Mouse (Mus musculus) lung, postnatal 0 days (tissue): ENCODE results near the gene Gm20388. TPM values are rescaled to one million over a fixed set of nuclear protein-coding genes. Genes with fewer than 3 reads are reported as not detected.

Source experiments
- ATAC-seq: fragments of 200-750 bp; cut with Nextera tagmentation; 2 replicates; pipeline ENCODE4 v1.8.0; 2017; ENCODE audit warnings: moderate library complexity
- DNase-seq: peaks from one replicate; pipeline ENCODE4 v3.0.0-alpha.2; 2016; ENCODE audit warnings: low spot score
- H3K27ac ChIP-seq: fragments of 300-500 bp; sonication (generic); 2 replicates; pipeline ENCODE4 v1.5.1; 2014; ENCODE audit warnings: antibody characterized with exemption, mild to moderate bottlenecking, low read length, mixed read lengths
- H3K27me3 ChIP-seq: fragments of 300-500 bp; sonication (generic); replicated peaks from 2 replicates; pipeline ENCODE4 v1.6.1; 2014; ENCODE audit warnings: low read length, mixed read lengths; ENCODE audit not compliant: insufficient read depth
- H3K36me3 ChIP-seq: fragments of 300-500 bp; sonication (generic); 2 replicates; pipeline ENCODE4 v1.6.1; 2014; ENCODE audit warnings: low read length, mixed read lengths; ENCODE audit not compliant: insufficient read depth
- H3K4me1 ChIP-seq: fragments of 300-500 bp; sonication (generic); 2 replicates; pipeline ENCODE4 v1.6.1; 2014; ENCODE audit warnings: antibody characterized with exemption, low read depth, low read length, mixed read lengths; ENCODE audit not compliant: insufficient read depth
- H3K4me2 ChIP-seq: fragments of 300-500 bp; sonication (generic); replicated peaks from 2 replicates; pipeline ENCODE4 v1.6.1; 2014; ENCODE audit warnings: low read depth, mild to moderate bottlenecking, low read length, moderate library complexity, mixed read lengths
- H3K4me3 ChIP-seq: fragments of 300-500 bp; sonication (generic); 2 replicates; pipeline ENCODE4 v1.5.1; 2014; ENCODE audit warnings: low read depth, low read length
- H3K9ac ChIP-seq: fragments of 300-500 bp; sonication (generic); replicated peaks from 2 replicates; pipeline ENCODE4 v1.6.1; 2014; ENCODE audit warnings: low read depth, mild to moderate bottlenecking
- H3K9me3 ChIP-seq: fragments of 300-500 bp; sonication (generic); 2 replicates; pipeline ENCODE4 v1.6.1; 2016; ENCODE audit warnings: low read length, mixed read lengths
- CTCF ChIP-seq: IDR thresholded peaks from 2 replicates; pipeline ENCODE4 v1.5.1; 2016; ENCODE audit warnings: antibody characterized with exemption, mild to moderate bottlenecking
- EP300 ChIP-seq: IDR thresholded peaks from 2 replicates; pipeline ENCODE4 v1.6.1; 2016; ENCODE audit warnings: antibody characterized with exemption, mild to moderate bottlenecking, control low read depth
- WGBS: fragments of 180-500 bp; shearing (Covaris S2); extraction: QIAGEN DNeasy Blood & Tissue Kit; methylation state at CpG from one replicate; pipeline ENCODE4 v1.1.7; 2014; 5-methylcytosine and 5-hydroxymethylcytosine counted together
- polyA plus RNA-seq: library from polyadenylated mRNA; unstranded; fragments of >200 nt; fragmentation: Nextera tagmentation; extraction: Ambion mirVana; gene quantifications from 2 replicates; pipeline ENCODE4 v1.2.1, GENCODE M21; 2015

The Gm20388 gene
- polyA plus RNA-seq, 1 experiment from 2014 or later, result not detected

DNA sequence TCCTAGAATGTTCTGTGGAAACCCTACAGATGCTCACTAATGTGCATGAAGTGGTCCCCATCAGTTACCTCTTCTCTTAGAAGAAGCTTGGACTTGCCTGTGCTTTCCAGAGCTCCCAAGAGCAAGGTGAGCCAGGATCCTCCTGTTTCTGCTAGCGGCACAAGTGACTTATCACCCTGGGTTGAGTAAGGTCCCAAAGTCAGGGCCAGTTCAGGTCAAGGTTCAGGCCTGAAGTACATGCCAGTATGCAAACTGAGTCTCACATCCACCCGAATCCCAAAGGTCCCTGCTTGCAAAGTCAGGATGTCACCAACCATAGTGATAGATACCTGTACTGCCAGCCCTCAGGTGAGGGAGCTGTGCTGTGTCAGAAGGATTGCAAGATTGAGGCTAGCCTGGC is 1959.5 kb downstream of the Gm20388 start:
- WGBS, result 79% methylated on average over 2 of the region's 2 CpGs

DNA sequence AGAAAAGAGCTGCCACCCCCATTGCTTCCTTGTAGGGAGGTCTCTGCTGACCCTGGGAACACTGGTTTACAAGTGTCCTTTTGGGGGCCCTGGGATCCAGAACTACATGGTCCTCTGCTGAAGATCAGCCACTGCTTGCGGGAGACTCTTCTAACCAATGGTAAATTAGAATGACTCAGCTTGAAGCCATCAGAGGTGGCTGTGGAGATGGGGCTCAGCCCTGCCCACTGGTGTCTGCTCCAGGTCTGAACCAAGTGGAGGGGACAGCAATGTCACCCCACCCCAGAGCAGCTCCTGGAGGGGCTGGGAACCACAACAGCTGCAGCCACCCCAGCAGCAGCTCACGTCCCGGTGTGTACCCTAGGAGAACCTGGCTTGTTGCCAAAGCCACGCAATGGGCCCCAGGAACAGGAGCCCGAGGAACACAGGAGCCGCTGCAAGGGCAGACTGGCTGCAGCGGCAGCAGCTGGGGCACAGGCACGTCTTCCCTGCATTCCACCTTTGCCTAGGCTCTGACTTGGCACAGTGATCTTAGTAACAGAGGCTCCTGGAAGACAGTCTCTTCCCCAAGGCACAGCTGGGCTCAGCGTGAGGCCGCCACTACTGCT is 1961.3 kb downstream of the Gm20388 start:
- H3K9me3 ChIP-seq, result no peaks in the 10 kb centered on the region
- H3K4me1 ChIP-seq, result no peaks in the 10 kb centered on the region; the same call in 1 of the 2 replicates
- H3K27ac ChIP-seq, result no peak overlapping the region
- H3K27me3 ChIP-seq, result no peaks in the 10 kb centered on the region
- DNase-seq (peak; percentile 45), ATAC-seq (no peak)
- no peak overlapping the region for H3K9ac ChIP-seq
- TF ChIP-seq CTCF (no peak), EP300 (no peak)
- WGBS, result 19% methylated on average over 8 of the region's 10 CpGs
- H3K4me3 ChIP-seq, result no peak overlapping the region
- H3K4me2 ChIP-seq, result no peak overlapping the region
- H3K36me3 ChIP-seq, result no peaks in the 10 kb centered on the region

More for the DNA sequence above, 1959.5 kb downstream of the Gm20388 start:
- TF ChIP-seq EP300 (no peak), CTCF (no peak)
- DNase-seq, result no peak
- Histone ChIP-seq H3K9me3 (no peaks in the 10 kb centered on the region), H3K27me3 (no peaks in the 10 kb centered on the region), H3K9ac (no peak overlapping the region), H3K36me3 (no peaks in the 10 kb centered on the region), H3K4me3 (no peak overlapping the region), H3K4me2 (no peak overlapping the region), H3K4me1 (no peaks in the 10 kb centered on the region; the same call in 1 of the 2 replicates), H3K27ac (no peak overlapping the region)
- no peak for ATAC-seq

DNA sequence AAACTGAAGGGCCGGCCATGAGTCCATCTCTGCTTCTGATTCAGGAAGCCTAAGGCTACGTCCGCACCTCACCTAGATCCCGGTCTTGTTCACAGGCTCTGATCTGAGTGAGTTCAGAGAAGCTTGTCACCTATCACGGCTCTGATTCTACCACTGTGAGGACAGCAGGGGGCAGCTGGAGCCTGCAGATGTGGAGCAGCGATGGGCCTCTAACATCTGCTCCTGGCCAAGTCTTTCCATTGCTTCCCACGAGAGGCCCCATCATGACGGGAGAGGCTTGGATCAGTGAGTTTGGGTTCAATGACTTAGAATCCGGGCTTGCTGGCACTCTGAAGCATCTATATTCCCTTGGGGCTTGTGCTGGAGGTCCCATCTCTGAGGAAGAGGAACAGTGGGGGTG is 1963.4 kb downstream of the Gm20388 start:
- no peak overlapping the region for H3K4me3 ChIP-seq
- ATAC-seq, result peak; percentile 67
- H3K27me3 ChIP-seq, result no peaks in the 10 kb centered on the region
- H3K9ac ChIP-seq, result no peak overlapping the region
- H3K4me1 ChIP-seq, result no peaks in the 10 kb centered on the region; the same call in 1 of the 2 replicates
- TF ChIP-seq CTCF, result peak; percentile 88
- TF ChIP-seq EP300, result no peak
- no peaks in the 10 kb centered on the region for H3K9me3 ChIP-seq
- no peak overlapping the region for H3K4me2 ChIP-seq
- no peak overlapping the region for H3K27ac ChIP-seq
- peak; percentile 83 for DNase-seq
- WGBS, result 42% methylated on average over 9 of the region's 9 CpGs
- no peaks in the 10 kb centered on the region for H3K36me3 ChIP-seq

DNA sequence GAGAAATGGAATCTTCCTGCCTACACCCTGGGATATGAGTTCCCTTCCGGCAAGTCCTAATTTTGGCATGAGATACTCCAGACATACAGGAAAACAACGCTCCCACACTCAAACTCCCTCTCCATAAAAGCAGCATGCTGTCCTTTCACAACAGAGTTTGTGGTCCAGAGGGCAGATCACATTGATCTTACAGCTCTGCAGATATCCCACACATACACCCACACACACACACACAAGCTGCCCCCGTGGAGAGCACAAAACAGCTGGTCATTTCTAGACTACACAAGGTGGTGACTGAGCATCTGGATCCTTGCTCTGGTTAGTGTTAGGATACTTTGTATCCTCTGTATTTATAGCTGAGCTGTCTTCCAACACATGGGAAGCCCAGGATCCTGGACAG is 1964.4 kb downstream of the Gm20388 start:
- Histone ChIP-seq H3K27me3 (no peaks in the 10 kb centered on the region), H3K4me2 (no peak overlapping the region), H3K9ac (no peak overlapping the region), H3K36me3 (no peaks in the 10 kb centered on the region), H3K27ac (no peak overlapping the region), H3K4me1 (no peaks in the 10 kb centered on the region; the same call in 1 of the 2 replicates), H3K9me3 (no peaks in the 10 kb centered on the region), H3K4me3 (no peak overlapping the region)
- ATAC-seq (no peak), DNase-seq (peak; percentile 21)
- no peak for TF ChIP-seq EP300
- no peak for TF ChIP-seq CTCF
- WGBS, result 51% methylated on average over 3 of the region's 3 CpGs

DNA sequence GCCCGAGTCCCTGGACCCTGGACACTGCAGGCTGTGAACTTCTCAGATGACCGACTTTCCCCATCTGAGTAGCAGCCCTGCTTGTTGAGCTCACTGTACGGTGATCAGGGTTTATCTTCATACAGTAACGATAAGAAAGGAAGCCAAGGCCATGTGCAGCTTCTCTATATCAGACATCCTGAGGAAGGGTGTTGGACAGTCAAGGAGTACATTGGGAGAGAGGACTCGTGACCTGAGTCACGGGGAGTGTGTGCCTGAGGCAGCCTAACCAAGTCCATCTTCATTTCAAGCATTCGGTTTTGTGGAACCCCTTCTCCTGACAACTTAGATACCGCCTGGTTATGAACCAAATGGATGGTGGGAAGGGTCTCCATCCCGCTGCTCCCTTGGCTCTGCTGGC is 1964.9 kb downstream of the Gm20388 start:
- TF ChIP-seq CTCF (no peak), EP300 (no peak)
- no peak overlapping the region for H3K4me2 ChIP-seq
- no peaks in the 10 kb centered on the region; the same call in 1 of the 2 replicates for H3K4me1 ChIP-seq
- no peak overlapping the region for H3K27ac ChIP-seq
- H3K36me3 ChIP-seq, result no peaks in the 10 kb centered on the region
- no peak overlapping the region for H3K9ac ChIP-seq
- WGBS, result 71% methylated on average over 9 of the region's 9 CpGs
- H3K9me3 ChIP-seq, result no peaks in the 10 kb centered on the region
- ATAC-seq (no peak), DNase-seq (no peak)
- no peak overlapping the region for H3K4me3 ChIP-seq
- H3K27me3 ChIP-seq, result no peaks in the 10 kb centered on the region

GRCm38 (mm10) chr8:121877212-121877611 is 1966.6 kb downstream of the Gm20388 start:
- ATAC-seq, result no peak
- Histone ChIP-seq H3K27me3 (no peaks in the 10 kb centered on the region), H3K36me3 (no peaks in the 10 kb centered on the region), H3K9ac (no peak overlapping the region), H3K4me3 (no peak overlapping the region), H3K4me1 (no peaks in the 10 kb centered on the region), H3K9me3 (no peaks in the 10 kb centered on the region), H3K27ac (no peak overlapping the region), H3K4me2 (no peak overlapping the region)
- 39% methylated on average over 5 of the region's 5 CpGs for WGBS
- TF ChIP-seq CTCF (no peak), EP300 (no peak)
- peak; percentile 38 for DNase-seq
